Mouse (Mus musculus): ENCODE measurements around the gene Crybg3.

Crybg3 gene

GRCm38 (mm10) chr16:59600311-59601251, at the start of gene Crybg3:
Gene Crybg3 (minus strand): TSS chr16:59600979.
- no peak for TF ChIP-seq GATA4 (IDR thresholded peaks at IDR 0.05; ENCODE audit: insufficient replicate concordance, low read length)

- no peak for TF ChIP-seq GATA4 (IDR thresholded peaks at IDR 0.05; ENCODE audit: insufficient replicate concordance, low read length)
Observed at GRCm38 (mm10) chr16:59643766-59644165, 43.0 kb upstream of the Crybg3 start.

GRCm38 (mm10) chr16:59639985-59640384, 39.2 kb upstream of the Crybg3 start:
- TF ChIP-seq GATA4 (IDR thresholded peaks at IDR 0.05; ENCODE audit: insufficient replicate concordance, low read length) = no peak

GRCm38 (mm10) chr16:59639102-59639691, 38.4 kb upstream of the Crybg3 start, which contains the start of gene Arl6:
Gene Arl6 (minus strand): TSS chr16:59639391.
- TF ChIP-seq GATA4 (IDR thresholded peaks at IDR 0.05; ENCODE audit: insufficient replicate concordance, low read length) = peak; percentile 13; the same call in 1 of the 2 replicates

- TF ChIP-seq GATA4 (IDR thresholded peaks at IDR 0.05; ENCODE audit: insufficient replicate concordance, low read length) = no peak
Observed at GRCm38 (mm10) chr16:59634598-59634997, 33.8 kb upstream of the Crybg3 start.

- no peak for TF ChIP-seq GATA4 (IDR thresholded peaks at IDR 0.05; ENCODE audit: insufficient replicate concordance, low read length)
Observed at GRCm38 (mm10) chr16:59621554-59621953, 20.8 kb upstream of the Crybg3 start.

- TF ChIP-seq GATA4 (IDR thresholded peaks at IDR 0.05; ENCODE audit: insufficient replicate concordance, low read length) = no peak
Observed at GRCm38 (mm10) chr16:59617167-59617566, 16.4 kb upstream of the Crybg3 start.

GRCm38 (mm10) chr16:59615675-59616074, 14.9 kb upstream of the Crybg3 start:
- TF ChIP-seq GATA4 (IDR thresholded peaks at IDR 0.05; ENCODE audit: insufficient replicate concordance, low read length) = no peak

- TF ChIP-seq GATA4 (IDR thresholded peaks at IDR 0.05; ENCODE audit: insufficient replicate concordance, low read length) = no peak
Observed at GRCm38 (mm10) chr16:59610750-59611149, 10.0 kb upstream of the Crybg3 start.

GRCm38 (mm10) chr16:59604078-59604781, 3.5 kb upstream of the Crybg3 start:
- TF ChIP-seq GATA4 (IDR thresholded peaks at IDR 0.05; ENCODE audit: insufficient replicate concordance, low read length) = no peak

- no peak for TF ChIP-seq GATA4 (IDR thresholded peaks at IDR 0.05; ENCODE audit: insufficient replicate concordance, low read length)
Observed at GRCm38 (mm10) chr16:59599411-59600265, 1.1 kb downstream of the Crybg3 start.

GRCm38 (mm10) chr16:59598997-59599396, 1.8 kb downstream of the Crybg3 start:
- no peak for TF ChIP-seq GATA4 (IDR thresholded peaks at IDR 0.05; ENCODE audit: insufficient replicate concordance, low read length)

GRCm38 (mm10) chr16:59597256-59597655, 3.5 kb downstream of the Crybg3 start:
- TF ChIP-seq GATA4 (IDR thresholded peaks at IDR 0.05; ENCODE audit: insufficient replicate concordance, low read length) = no peak

GRCm38 (mm10) chr16:59594714-59595113, 6.1 kb downstream of the Crybg3 start:
- no peak for TF ChIP-seq GATA4 (IDR thresholded peaks at IDR 0.05; ENCODE audit: insufficient replicate concordance, low read length)

GRCm38 (mm10) chr16:59590790-59591189, 10.0 kb downstream of the Crybg3 start:
- no peak for TF ChIP-seq GATA4 (IDR thresholded peaks at IDR 0.05; ENCODE audit: insufficient replicate concordance, low read length)
